Mouse (Mus musculus) embryo, embryonic 11 days (tissue): ENCODE measurements at regions not wholly inside any gene's neighbourhood (a gene's known extent, or its start where the extent isn't known, plus 50 kb on each side); places are given as distances from the start of the nearest gene placed in this dataset.

ENCODE experiments used
- DNase-seq: peaks from one replicate; pipeline ENCODE4 v3.0.0-alpha.2; 2015

GRCm38 (mm10) chr2:172613891-172614391 is 64.5 kb downstream of the Tfap2c start:
- peak; percentile 49 for DNase-seq

GRCm38 (mm10) chr2:172615148-172615547 is 65.8 kb downstream of the Tfap2c start:
- DNase-seq, result no peak

GRCm38 (mm10) chr2:172615582-172615981 is 66.2 kb downstream of the Tfap2c start:
- no peak for DNase-seq

GRCm38 (mm10) chr2:172619168-172619567 is 69.8 kb downstream of the Tfap2c start:
- no peak for DNase-seq

- DNase-seq, result no peak
Measured at GRCm38 (mm10) chr2:172620001-172620400, 70.6 kb downstream of the Tfap2c start.

- no peak for DNase-seq
Measured at GRCm38 (mm10) chr2:172623707-172624106, 74.3 kb downstream of the Tfap2c start.

- no peak for DNase-seq
Measured at GRCm38 (mm10) chr2:172627353-172628306, 78.2 kb downstream of the Tfap2c start.

- no peak for DNase-seq
Measured at GRCm38 (mm10) chr2:172630333-172630732, 80.9 kb downstream of the Tfap2c start.

- DNase-seq, result no peak
Measured at GRCm38 (mm10) chr2:172642616-172643015, 93.2 kb downstream of the Tfap2c start.

- DNase-seq, result no peak
Measured at GRCm38 (mm10) chr2:172643860-172644259, 94.5 kb downstream of the Tfap2c start.

- DNase-seq, result no peak
Measured at GRCm38 (mm10) chr2:172644451-172644850, 95.1 kb downstream of the Tfap2c start.

- DNase-seq, result no peak
Measured at GRCm38 (mm10) chr2:172648072-172648471, 98.7 kb downstream of the Tfap2c start.

GRCm38 (mm10) chr2:172660479-172660878 is 111.1 kb downstream of the Tfap2c start:
- no peak for DNase-seq

- DNase-seq, result peak; percentile 82
Measured at GRCm38 (mm10) chr2:172660916-172661315, 111.5 kb downstream of the Tfap2c start.

- DNase-seq, result no peak
Measured at GRCm38 (mm10) chr2:172661418-172661980, 112.1 kb downstream of the Tfap2c start.

GRCm38 (mm10) chr2:172662165-172662564 is 112.8 kb downstream of the Tfap2c start:
- no peak for DNase-seq

- DNase-seq, result peak; percentile 52
Measured at GRCm38 (mm10) chr2:172663681-172664080, 114.3 kb downstream of the Tfap2c start.

GRCm38 (mm10) chr2:172673081-172673480 is 123.7 kb downstream of the Tfap2c start:
- DNase-seq, result no peak

- no peak for DNase-seq
Measured at GRCm38 (mm10) chr2:172674641-172675040, 125.2 kb downstream of the Tfap2c start.

- DNase-seq, result peak; percentile 42
Measured at GRCm38 (mm10) chr2:172675081-172675480, 125.7 kb downstream of the Tfap2c start.

GRCm38 (mm10) chr2:172690196-172690595 is 140.8 kb downstream of the Tfap2c start:
- DNase-seq, result no peak

- no peak for DNase-seq
Measured at GRCm38 (mm10) chr2:172690931-172691651, 141.7 kb downstream of the Tfap2c start.

- no peak for DNase-seq
Measured at GRCm38 (mm10) chr2:172698961-172699360, 149.6 kb downstream of the Tfap2c start.
